Mouse (Mus musculus) heart, embryonic 15.5 days (tissue): ENCODE measurements around the gene Hivep2. TPM values are rescaled to one million over a fixed set of nuclear protein-coding genes. Genes with fewer than 3 reads are reported as not detected.

Experiments used
- ATAC-seq: fragments of 200-750 bp; cut with Nextera tagmentation; replicated peaks from 2 replicates; pipeline ENCODE4 v1.8.0; 2017; ENCODE audit warnings: low read depth, moderate TSS enrichment; ENCODE audit not compliant: insufficient number of reproducible peaks, insufficient read depth, low FRiP score
- H3K27ac ChIP-seq: fragments of 300-500 bp; sonication (generic); 2 replicates; pipeline ENCODE4 v1.5.1; 2015; ENCODE audit warnings: mild to moderate bottlenecking, inconsistent platforms
- H3K27me3 ChIP-seq: fragments of 300-500 bp; sonication (generic); 2 replicates; pipeline ENCODE4 v1.6.1; 2015; ENCODE audit warnings: inconsistent platforms
- H3K36me3 ChIP-seq: fragments of 300-500 bp; sonication (generic); 2 replicates; pipeline ENCODE4 v1.6.1; 2015; ENCODE audit warnings: mild to moderate bottlenecking, inconsistent platforms
- H3K4me1 ChIP-seq: fragments of 300-500 bp; sonication (generic); replicated peaks from 2 replicates; pipeline ENCODE4 v1.6.1; 2015; ENCODE audit warnings: inconsistent platforms
- H3K4me2 ChIP-seq: fragments of 300-500 bp; sonication (generic); 2 replicates; pipeline ENCODE4 v1.6.1; 2015; ENCODE audit warnings: inconsistent platforms, mild to moderate bottlenecking, moderate library complexity
- H3K4me3 ChIP-seq: fragments of 300-500 bp; sonication (generic); 2 replicates; pipeline ENCODE4 v1.5.1; 2015; ENCODE audit warnings: mild to moderate bottlenecking, inconsistent platforms
- H3K9ac ChIP-seq: fragments of 300-500 bp; sonication (generic); 2 replicates; pipeline ENCODE4 v1.6.1; 2015; ENCODE audit warnings: mild to moderate bottlenecking, inconsistent platforms
- H3K9me3 ChIP-seq: fragments of 300-500 bp; sonication (generic); replicated peaks from 2 replicates; pipeline ENCODE4 v1.6.1; 2016; ENCODE audit warnings: inconsistent platforms
- WGBS: fragments of 180-500 bp; shearing (Covaris S2); methylation state at CpG from one replicate; pipeline ENCODE4 v1.1.7; 2015; ENCODE audit warnings: mixed read lengths; 5-methylcytosine and 5-hydroxymethylcytosine counted together
- polyA plus RNA-seq: library from polyadenylated mRNA; unstranded; fragments of >200 nt; fragmentation: Nextera tagmentation; extraction: Ambion mirVana; gene quantifications from 2 replicates; pipeline ENCODE4 v1.2.1, GENCODE M21; 2015

Hivep2 gene
- 4.8 and 5.4 TPM in 2 replicates for polyA plus RNA-seq

DNA sequence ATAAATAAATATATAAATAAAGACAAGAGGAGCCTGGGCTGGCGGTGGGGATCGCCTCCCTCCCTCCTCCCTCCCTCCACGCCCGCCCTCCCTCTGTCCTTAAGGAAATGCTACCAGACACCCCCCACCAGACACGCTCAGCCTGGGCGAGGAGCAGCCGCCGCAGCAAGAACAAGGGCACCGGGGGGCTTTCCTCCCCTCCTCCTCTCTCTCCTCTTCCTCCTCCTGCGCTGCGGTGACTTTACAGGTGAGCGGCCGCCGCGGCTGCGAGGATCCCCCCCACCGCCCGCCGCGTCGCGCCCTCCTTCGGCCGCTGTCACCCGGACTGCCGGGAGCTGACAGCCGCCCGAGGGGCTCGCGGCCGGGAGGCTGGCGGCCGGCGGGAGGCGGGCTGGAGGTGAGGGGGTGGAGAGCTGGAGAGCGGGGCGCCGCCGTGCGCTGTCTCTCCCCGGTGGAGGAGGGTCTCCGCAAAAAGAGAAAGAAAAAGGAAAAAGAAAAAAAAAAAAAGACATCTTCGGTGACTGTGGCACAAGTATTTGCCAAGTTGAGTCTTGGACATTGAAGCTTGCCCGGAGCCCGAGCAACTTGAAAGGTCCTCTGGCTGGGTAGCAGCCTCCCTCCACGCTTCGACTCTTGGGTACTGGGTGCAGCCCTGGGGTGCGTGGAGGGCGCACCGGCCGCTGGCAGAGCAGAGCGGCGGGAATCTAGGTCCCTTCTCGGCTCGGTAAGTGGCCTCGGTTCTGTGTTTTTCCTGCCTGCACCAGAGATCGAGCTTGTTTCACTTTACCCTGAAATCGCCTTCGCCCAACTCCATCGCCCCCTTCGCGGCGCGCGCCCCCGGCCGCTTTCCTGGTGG is at the start of gene Hivep2:
Gene Hivep2 (plus strand): TSS at position 102 of the 856 bp plus-strand sequence.
- WGBS = 0% methylated on average over 63 of the region's 67 CpGs
- Histone ChIP-seq H3K9me3 (no peaks in the 10 kb centered on the region), H3K4me3 (peak within 1 kb of the TSS; percentile 78), H3K4me1 (peaks cover 8% of the 10 kb centered on the region), H3K36me3 (no peaks in the 10 kb centered on the region), H3K4me2 (peak within 1 kb of the TSS; percentile 84), H3K27me3 (no peaks in the 10 kb centered on the region), H3K27ac (peak within 1 kb of the TSS; percentile 100), H3K9ac (peak within 1 kb of the TSS; percentile 90)
- ATAC-seq = peak; percentile 38

DNA sequence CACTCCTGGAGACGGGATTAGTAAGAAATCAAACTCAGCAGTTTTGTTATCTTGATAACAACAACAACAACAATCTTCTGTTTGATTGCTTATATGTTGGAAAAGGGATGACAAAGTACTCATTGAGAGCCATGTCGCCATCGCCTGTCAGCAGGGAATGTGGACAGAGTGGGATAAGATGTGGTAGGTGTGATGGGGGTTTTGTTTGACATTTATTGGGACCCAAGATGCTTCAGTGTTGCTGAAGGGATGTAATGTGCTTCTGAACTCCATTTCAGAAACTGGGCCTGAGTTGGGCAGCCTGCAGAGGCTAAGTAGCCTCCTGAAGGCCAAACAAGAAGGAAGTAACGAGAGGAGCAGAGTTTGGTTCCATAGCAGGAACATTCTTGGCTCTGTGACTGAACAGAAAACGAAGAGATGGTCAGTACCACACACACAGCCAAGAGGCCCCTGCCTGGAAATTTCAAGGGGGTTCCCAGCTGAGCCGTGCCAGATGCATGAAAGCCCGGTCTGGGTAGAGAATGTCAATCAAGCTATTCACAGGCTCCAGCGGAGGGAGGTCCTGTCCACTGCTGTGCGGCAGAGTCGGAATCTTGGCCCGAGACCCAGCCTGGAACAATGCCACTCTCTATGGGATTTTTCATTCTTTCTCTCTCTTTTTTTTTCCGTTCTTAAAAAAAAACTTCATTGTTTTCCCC is 49.1 kb upstream of the Hivep2 start:
- Histone ChIP-seq H3K4me1 (peaks cover 12% of the 10 kb centered on the region), H3K9ac (no peak overlapping the region), H3K36me3 (no peaks in the 10 kb centered on the region), H3K27me3 (no peaks in the 10 kb centered on the region), H3K4me2 (peak overlapping the region; percentile 29; the same call in 1 of the 2 replicates), H3K27ac (peak overlapping the region; percentile 43; the same call in 1 of the 2 replicates), H3K4me3 (no peak overlapping the region), H3K9me3 (no peaks in the 10 kb centered on the region)
- peak; percentile 80 for ATAC-seq
- WGBS = 23% methylated on average over 12 of the region's 12 CpGs

DNA sequence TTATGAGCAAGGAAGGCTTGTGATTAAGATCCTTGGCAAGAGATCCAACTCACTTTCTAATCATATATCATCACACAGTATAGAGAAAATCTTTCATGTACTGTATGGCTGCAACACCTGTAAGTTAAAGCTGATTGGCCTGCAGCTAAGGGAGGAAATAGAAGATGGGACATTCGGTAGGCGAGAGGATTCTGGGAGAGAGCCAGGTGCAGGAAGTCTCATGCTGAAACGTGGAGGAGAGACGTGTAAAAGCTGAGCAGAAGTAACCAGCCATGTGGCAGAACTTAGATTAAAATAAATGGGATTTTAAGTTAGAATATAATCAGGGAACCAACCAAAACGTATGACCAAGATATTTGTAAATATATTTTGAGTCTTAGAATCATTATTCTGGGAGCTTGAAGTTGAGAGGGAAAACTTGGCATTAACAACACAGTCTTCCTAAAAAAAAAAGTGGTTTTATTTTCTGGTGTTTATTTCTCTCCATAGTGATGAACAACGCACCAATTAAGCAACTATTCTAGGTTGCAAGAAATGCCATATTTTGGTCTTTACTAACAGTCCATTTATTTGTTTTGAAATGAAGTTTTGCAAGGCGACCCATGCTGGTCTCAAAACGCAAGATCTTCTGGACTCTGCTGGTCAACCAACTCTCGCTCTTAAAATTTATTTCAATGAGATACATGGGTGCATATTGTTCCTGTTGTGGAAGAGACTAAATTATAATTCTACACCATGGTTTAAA is 44.1 kb upstream of the Hivep2 start:
- Histone ChIP-seq H3K36me3 (no peaks in the 10 kb centered on the region), H3K27ac (no peak overlapping the region), H3K4me2 (no peak overlapping the region), H3K4me3 (no peak overlapping the region), H3K9ac (no peak overlapping the region), H3K27me3 (no peaks in the 10 kb centered on the region), H3K4me1 (peaks cover 5% of the 10 kb centered on the region), H3K9me3 (no peaks in the 10 kb centered on the region)
- 70% methylated on average over 9 of the region's 9 CpGs for WGBS
- no peak for ATAC-seq

DNA sequence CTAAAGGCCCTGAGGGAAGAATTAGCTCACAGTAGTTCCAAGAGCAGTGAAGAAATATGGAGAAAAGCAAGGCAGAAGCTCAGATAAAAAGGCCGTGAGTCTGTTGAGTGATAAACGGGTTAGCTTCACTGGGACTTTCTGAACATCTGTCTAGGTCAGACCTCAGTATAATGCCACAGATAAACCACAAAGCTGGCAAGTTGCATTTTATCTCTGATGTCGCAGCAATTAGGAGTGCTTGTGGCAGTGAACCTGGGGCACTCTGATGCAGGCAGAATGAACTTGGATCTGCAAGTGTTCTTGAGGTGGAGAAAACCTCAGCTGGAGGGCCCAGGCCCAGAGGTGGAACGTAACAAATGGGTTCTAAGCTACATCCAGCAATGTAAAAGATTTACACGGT is 36.6 kb upstream of the Hivep2 start:
- no peak overlapping the region for H3K4me3 ChIP-seq
- 53% methylated on average over 5 of the region's 5 CpGs for WGBS
- no peak overlapping the region for H3K4me2 ChIP-seq
- ATAC-seq = no peak
- no peaks in the 10 kb centered on the region for H3K9me3 ChIP-seq
- no peaks in the 10 kb centered on the region for H3K36me3 ChIP-seq
- H3K9ac ChIP-seq = no peak overlapping the region
- H3K27me3 ChIP-seq = no peaks in the 10 kb centered on the region
- H3K27ac ChIP-seq = no peak overlapping the region
- no peaks in the 10 kb centered on the region for H3K4me1 ChIP-seq

DNA sequence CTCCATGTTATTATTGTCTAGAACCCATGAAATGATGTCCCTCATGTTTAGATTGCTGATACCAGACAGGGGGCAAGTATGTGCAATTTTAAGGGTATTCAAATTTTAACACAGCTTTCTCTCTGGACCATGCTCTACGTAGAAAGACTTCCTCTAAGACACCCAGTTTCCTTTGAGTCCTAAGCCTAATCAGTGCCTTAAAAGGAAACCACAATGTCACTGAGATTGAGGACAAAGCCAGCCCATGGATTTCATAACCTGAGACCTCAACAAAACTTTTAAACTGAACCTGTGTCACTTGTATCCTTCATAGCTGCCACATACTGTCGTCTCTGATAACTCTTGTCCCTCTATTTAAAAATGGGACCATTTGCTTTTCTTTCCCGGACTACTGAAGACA is 33.7 kb upstream of the Hivep2 start:
- Histone ChIP-seq H3K9ac (no peak overlapping the region), H3K4me2 (no peak overlapping the region), H3K9me3 (no peaks in the 10 kb centered on the region), H3K36me3 (no peaks in the 10 kb centered on the region), H3K27me3 (no peaks in the 10 kb centered on the region), H3K27ac (no peak overlapping the region), H3K4me3 (no peak overlapping the region), H3K4me1 (no peaks in the 10 kb centered on the region)
- 72% methylated on average over 3 of the region's 3 CpGs for WGBS
- ATAC-seq = no peak

DNA sequence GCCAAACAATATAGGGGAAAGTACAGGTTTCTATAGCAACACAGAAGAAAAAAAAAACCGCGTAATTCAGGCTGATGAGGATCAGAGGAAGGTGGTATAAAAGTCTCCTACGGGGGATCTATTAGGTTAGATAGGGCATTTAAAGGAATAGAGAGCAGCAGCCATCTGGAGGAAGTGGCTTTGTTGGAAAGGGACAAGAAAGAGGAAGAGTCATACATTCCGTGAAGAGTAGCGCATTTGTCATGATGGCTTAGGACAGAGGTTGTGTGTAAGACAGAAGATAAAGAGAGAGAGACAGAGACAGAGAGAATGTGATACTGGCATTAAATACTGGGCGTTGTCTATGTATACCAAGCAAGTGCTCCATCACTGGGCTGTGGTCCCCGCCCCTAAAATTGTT is 32.6 kb upstream of the Hivep2 start:
- Histone ChIP-seq H3K27ac (no peak overlapping the region), H3K27me3 (no peaks in the 10 kb centered on the region), H3K4me2 (no peak overlapping the region), H3K4me1 (no peaks in the 10 kb centered on the region), H3K9ac (no peak overlapping the region), H3K36me3 (no peaks in the 10 kb centered on the region), H3K9me3 (no peaks in the 10 kb centered on the region), H3K4me3 (no peak overlapping the region)
- no peak for ATAC-seq
- 79% methylated on average over 7 of the region's 7 CpGs for WGBS

DNA sequence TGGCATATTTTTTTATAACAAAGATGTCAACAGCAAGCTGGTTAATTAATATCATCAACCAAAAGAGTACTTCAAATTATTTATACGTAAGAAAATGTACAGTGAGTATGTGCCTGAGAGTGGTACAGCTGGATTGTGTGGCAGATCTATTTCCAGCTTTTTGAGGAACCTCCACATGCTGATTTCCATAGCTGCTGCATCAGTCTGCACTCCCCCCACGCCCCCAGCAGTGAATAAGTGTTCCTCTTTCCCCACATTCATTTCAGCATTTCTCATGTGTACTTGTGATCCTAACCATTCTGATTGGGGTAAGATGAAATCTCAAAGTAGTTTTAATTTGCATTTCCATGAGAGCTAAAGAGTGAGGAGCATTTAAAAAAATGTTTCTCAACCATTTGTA is 30.2 kb upstream of the Hivep2 start:
- H3K4me1 ChIP-seq = no peaks in the 10 kb centered on the region
- H3K9ac ChIP-seq = no peak overlapping the region
- no peaks in the 10 kb centered on the region for H3K36me3 ChIP-seq
- H3K4me3 ChIP-seq = no peak overlapping the region
- H3K27me3 ChIP-seq = no peaks in the 10 kb centered on the region
- WGBS = 71% methylated on average over 2 of the region's 2 CpGs
- H3K4me2 ChIP-seq = no peak overlapping the region
- no peak overlapping the region for H3K27ac ChIP-seq
- no peak for ATAC-seq
- no peaks in the 10 kb centered on the region for H3K9me3 ChIP-seq

DNA sequence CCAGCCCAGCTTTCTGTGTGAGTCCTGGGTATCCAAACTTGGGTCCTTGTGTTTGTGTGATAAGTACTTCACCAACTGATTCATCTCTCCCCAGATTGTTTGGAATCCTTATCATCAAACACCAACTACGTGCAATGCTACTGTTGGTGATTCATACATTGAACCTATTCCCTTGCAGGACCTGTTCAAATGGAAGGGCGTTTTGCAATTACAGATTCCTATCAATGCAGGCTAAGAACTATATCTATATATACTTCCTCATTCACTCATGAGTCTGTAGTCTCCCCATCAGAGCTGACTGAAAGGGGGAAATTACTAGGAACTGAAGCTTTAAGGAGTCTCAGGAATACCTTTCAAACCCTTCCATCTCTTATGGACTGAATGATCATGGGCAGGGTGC is 24.5 kb upstream of the Hivep2 start:
- Histone ChIP-seq H3K9me3 (no peaks in the 10 kb centered on the region), H3K27me3 (no peaks in the 10 kb centered on the region), H3K4me1 (no peaks in the 10 kb centered on the region), H3K9ac (no peak overlapping the region), H3K4me2 (no peak overlapping the region), H3K4me3 (no peak overlapping the region), H3K27ac (no peak overlapping the region), H3K36me3 (no peaks in the 10 kb centered on the region)
- 58% methylated on average over 2 of the region's 2 CpGs for WGBS
- ATAC-seq = no peak

DNA sequence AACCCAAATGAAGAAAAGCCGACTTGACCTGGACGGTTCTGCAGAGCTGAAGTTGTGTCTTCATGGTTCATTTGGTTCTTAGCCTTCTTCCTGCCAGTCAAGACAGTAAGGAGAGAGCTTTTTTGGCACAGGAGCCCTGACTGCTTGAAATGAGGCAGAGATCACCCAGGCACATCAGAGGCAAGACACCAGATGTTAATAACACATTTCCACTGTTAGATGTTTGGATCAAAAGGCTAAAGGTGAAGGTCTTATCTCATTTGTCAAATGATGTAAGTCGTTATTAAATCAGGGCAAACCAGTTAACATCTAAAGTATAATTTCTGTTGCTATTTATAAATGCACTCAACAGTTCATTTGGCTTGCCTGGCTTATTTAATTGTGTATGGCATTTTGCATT is 22.2 kb upstream of the Hivep2 start:
- H3K36me3 ChIP-seq = no peaks in the 10 kb centered on the region
- no peak overlapping the region for H3K9ac ChIP-seq
- no peaks in the 10 kb centered on the region for H3K9me3 ChIP-seq
- no peak overlapping the region for H3K27ac ChIP-seq
- H3K4me1 ChIP-seq = peaks cover 5% of the 10 kb centered on the region; the same call in 1 of the 2 replicates
- ATAC-seq = no peak
- H3K4me2 ChIP-seq = no peak overlapping the region
- H3K4me3 ChIP-seq = no peak overlapping the region
- WGBS = 49% methylated on average over 3 of the region's 3 CpGs
- no peaks in the 10 kb centered on the region for H3K27me3 ChIP-seq

DNA sequence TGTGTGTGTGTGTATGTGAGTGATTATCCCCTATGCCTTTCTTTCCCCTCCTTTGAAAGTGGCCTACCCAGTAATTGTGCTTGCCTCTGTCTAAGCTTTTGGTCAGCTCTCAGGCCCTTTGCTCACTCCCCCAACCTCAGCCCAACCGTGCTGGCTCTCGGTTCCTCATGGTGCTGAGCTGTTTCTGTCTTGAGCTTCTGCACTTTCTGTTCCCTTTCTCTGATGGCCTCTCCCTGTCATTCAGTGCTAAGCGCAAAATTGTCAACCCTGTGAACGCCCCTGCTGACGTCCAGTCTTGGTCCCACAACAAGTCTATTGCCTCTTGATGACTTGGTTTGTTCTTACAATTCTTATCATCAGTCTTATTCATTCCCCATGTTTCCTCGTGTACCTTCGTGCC is 19.4 kb upstream of the Hivep2 start:
- Histone ChIP-seq H3K4me3 (no peak overlapping the region), H3K27ac (no peak overlapping the region), H3K4me2 (no peak overlapping the region), H3K4me1 (peaks cover 5% of the 10 kb centered on the region; the same call in 1 of the 2 replicates), H3K9me3 (no peaks in the 10 kb centered on the region), H3K9ac (no peak overlapping the region), H3K36me3 (no peaks in the 10 kb centered on the region), H3K27me3 (no peaks in the 10 kb centered on the region)
- ATAC-seq = no peak
- 40% methylated on average over 7 of the region's 7 CpGs for WGBS

DNA sequence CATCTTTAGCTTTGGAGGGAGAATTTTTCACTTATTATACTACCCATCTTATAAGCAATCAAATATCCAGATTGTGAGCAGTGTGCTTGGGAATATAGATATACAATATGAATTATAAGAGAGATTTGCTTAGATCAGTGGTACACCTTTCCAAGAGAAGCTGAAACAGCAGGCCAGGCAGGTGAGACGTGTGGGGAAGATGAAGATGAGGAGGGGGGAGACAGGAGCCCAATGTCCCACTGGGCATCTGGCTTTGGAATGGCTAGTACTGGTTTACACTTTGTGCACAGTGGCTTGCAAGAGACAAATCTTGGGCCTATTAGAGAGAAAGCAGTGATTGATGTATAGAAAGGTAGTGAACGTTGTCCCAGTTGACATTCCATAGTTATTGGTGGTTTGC is 2.9 kb upstream of the Hivep2 start:
- Histone ChIP-seq H3K9me3 (no peaks in the 10 kb centered on the region), H3K4me3 (no peak overlapping the region), H3K4me1 (peaks cover 1% of the 10 kb centered on the region), H3K9ac (no peak overlapping the region), H3K4me2 (no peak overlapping the region), H3K27me3 (no peaks in the 10 kb centered on the region), H3K27ac (no peak overlapping the region), H3K36me3 (no peaks in the 10 kb centered on the region)
- WGBS = 72% methylated on average over 2 of the region's 2 CpGs
- no peak for ATAC-seq
